Mouse (Mus musculus): ENCODE measurements around the gene Kat5. TPM values are rescaled to one million over a fixed set of nuclear protein-coding genes. Genes with fewer than 3 reads are reported as not detected.

Gene Kat5
- polyA plus RNA-seq, 1 experiment: 87.3 TPM

- peak; percentile 73; the same call in 1 of the 2 replicates for TF ChIP-seq POLR2A (IDR thresholded peaks at IDR 0.05; ENCODE audit: borderline replicate concordance, control insufficient read depth, low read depth, low read length)
- no peak for TF ChIP-seq CTCF (IDR thresholded peaks at IDR 0.05; ENCODE audit: control insufficient read depth, insufficient read depth, low read length)
- Histone ChIP-seq H3K27ac (ENCODE audit: control insufficient read depth, insufficient read depth, low read depth, low read length, poor library complexity) (peak within 1 kb of the TSS; percentile 93), H3K4me3 (replicated peaks; ENCODE audit: control insufficient read depth, low read depth, low read length) (peak within 1 kb of the TSS; percentile 89), H3K4me1 (ENCODE audit: control insufficient read depth, insufficient read depth, low read length) (no peaks in the 10 kb centered on the region; the same call in none of the 2 replicates)
- under 1% methylated on average over 109 of the region's 109 CpGs for WGBS
These were observed 27.3 kb upstream of the Kat5 start, which contains the start of gene Rela for GRCm38 (mm10) chr19:5637069-5638047. TSS of gene Rela (plus strand) at chr19:5637483.

DNA sequence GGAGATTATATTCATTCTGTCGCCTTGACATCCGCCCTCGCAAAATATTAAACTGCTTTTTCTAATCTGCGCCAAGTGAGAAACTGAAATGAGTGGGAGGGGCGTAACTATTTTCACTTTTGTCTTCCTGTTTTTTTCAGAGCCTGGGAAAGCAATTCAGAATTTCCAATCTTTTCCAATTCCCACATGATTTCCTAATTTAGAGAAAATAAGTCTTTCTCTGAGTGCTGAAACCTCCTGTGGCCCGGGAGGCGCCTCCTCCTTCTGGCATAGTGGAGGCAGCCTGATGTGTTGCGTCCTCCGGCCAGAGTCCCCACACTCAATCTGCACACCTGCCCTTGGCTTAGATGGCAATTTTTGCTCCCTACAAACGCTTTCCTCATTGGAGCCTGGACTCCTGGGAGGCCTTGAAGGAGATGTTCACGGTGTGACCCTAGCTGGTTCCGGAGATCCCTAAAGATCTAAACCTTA is 26.6 kb upstream of the Kat5 start:
- no peaks in the 10 kb centered on the region; the same call in none of the 2 replicates for H3K4me1 ChIP-seq (ENCODE audit: control insufficient read depth, insufficient read depth, low read length)
- 4% methylated on average over 12 of the region's 12 CpGs for WGBS
- TF ChIP-seq CTCF (IDR thresholded peaks at IDR 0.05; ENCODE audit: control insufficient read depth, insufficient read depth, low read length) (no peak), POLR2A (IDR thresholded peaks at IDR 0.05; ENCODE audit: borderline replicate concordance, control insufficient read depth, low read depth, low read length) (no peak)
- peak overlapping the region; percentile 89 for H3K4me3 ChIP-seq (replicated peaks; ENCODE audit: control insufficient read depth, low read depth, low read length)
- H3K27ac ChIP-seq (ENCODE audit: control insufficient read depth, insufficient read depth, low read depth, low read length, poor library complexity): peak overlapping the region; percentile 93

DNA sequence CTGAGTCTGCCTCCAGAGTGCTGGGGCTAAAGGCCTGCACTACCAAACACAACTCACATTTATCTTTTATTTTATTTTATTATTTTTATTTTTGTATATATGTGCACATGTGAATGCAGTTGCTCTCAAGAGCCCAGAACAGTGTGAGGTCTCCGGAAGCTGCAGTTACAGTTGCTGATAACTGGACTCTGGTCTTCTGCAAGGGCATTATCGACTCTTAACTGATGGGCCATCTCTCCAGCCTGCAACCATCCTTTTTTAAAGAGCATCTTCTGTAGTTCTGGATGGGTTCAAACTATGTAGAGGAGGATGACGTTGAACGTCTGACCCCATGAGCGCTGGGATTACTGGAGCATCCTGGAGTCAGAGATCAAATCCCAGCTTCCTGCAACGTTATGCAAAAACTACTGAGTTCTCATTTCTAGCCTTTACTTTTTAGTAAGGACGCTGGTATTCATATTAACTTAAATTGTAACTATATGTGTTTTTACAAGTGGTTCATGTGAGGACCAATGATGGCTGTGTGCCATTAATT is 26.1 kb upstream of the Kat5 start:
- H3K4me1 ChIP-seq (ENCODE audit: control insufficient read depth, insufficient read depth, low read length): no peaks in the 10 kb centered on the region; the same call in none of the 2 replicates
- no peak overlapping the region for H3K4me3 ChIP-seq (replicated peaks; ENCODE audit: control insufficient read depth, low read depth, low read length)
- WGBS: 37% methylated on average over 7 of the region's 7 CpGs
- no peak overlapping the region for H3K27ac ChIP-seq (ENCODE audit: control insufficient read depth, insufficient read depth, low read depth, low read length, poor library complexity)
- TF ChIP-seq CTCF (IDR thresholded peaks at IDR 0.05; ENCODE audit: control insufficient read depth, insufficient read depth, low read length) (no peak), POLR2A (IDR thresholded peaks at IDR 0.05; ENCODE audit: borderline replicate concordance, control insufficient read depth, low read depth, low read length) (no peak)

DNA sequence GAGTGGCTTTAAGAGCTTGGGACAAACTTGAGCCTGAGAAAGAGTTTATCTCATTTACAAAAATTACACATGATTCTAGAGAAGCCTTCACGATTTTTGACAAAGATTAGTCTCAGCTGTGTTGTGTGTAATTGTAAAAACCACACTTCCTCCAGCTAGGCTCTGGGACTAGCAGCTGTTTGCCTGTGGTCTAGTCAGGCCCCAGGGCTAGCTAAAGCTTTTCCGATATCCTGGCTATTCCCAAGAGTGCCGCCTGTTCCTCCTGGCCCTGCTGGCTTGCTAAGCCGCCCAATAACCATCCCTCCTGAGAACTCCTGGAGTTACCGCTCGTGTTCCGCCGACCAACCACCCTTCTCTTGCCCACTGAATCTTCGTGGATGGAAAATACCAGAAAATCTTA is 22.1 kb upstream of the Kat5 start:
- 67% methylated on average over 9 of the region's 9 CpGs for WGBS

GRCm38 (mm10) chr19:5629907-5630306 is 19.9 kb upstream of the Kat5 start:
- no peak for TF ChIP-seq CTCF (IDR thresholded peaks at IDR 0.05; ENCODE audit: control insufficient read depth, insufficient read depth, low read length)
- no peak for TF ChIP-seq POLR2A (IDR thresholded peaks at IDR 0.05; ENCODE audit: borderline replicate concordance, control insufficient read depth, low read depth, low read length)
- Histone ChIP-seq H3K4me1 (ENCODE audit: control insufficient read depth, insufficient read depth, low read length) (peaks cover 1% of the 10 kb centered on the region; the same call in 1 of the 2 replicates), H3K4me3 (replicated peaks; ENCODE audit: control insufficient read depth, low read depth, low read length) (no peak overlapping the region), H3K27ac (ENCODE audit: control insufficient read depth, insufficient read depth, low read depth, low read length, poor library complexity) (no peak overlapping the region)

More for the DNA sequence above, 22.1 kb upstream of the Kat5 start:
- H3K4me3 ChIP-seq (replicated peaks; ENCODE audit: control insufficient read depth, low read depth, low read length): no peak overlapping the region
- H3K27ac ChIP-seq (ENCODE audit: control insufficient read depth, insufficient read depth, low read depth, low read length, poor library complexity): no peak overlapping the region
- TF ChIP-seq CTCF (IDR thresholded peaks at IDR 0.05; ENCODE audit: control insufficient read depth, insufficient read depth, low read length) (no peak), POLR2A (IDR thresholded peaks at IDR 0.05; ENCODE audit: borderline replicate concordance, control insufficient read depth, low read depth, low read length) (no peak)
- no peaks in the 10 kb centered on the region for H3K4me1 ChIP-seq (ENCODE audit: control insufficient read depth, insufficient read depth, low read length)

DNA sequence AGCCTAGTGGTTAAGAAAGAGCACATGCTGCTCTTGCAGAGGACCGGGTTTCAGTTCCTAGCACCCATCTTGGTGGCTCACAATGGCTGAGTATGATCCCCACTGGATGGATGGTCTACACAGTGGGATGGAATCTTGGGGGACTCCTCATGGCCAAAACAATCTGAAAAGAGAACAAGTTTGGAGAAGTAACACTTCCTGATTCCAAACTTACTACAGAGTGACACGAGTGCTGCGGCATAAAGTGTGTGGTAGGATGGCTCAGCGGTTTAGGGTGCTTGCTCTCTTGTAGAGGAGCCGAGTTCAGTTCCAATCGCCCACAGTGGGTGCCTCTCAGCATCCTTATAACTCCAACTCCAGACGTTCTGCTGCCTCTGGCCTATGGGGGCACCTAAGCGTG is 15.3 kb upstream of the Kat5 start:
- Histone ChIP-seq H3K4me3 (replicated peaks; ENCODE audit: control insufficient read depth, low read depth, low read length) (no peak overlapping the region), H3K4me1 (ENCODE audit: control insufficient read depth, insufficient read depth, low read length) (peaks cover 3% of the 10 kb centered on the region; the same call in 1 of the 2 replicates), H3K27ac (ENCODE audit: control insufficient read depth, insufficient read depth, low read depth, low read length, poor library complexity) (no peak overlapping the region)
- TF ChIP-seq CTCF (IDR thresholded peaks at IDR 0.05; ENCODE audit: control insufficient read depth, insufficient read depth, low read length) (no peak), POLR2A (IDR thresholded peaks at IDR 0.05; ENCODE audit: borderline replicate concordance, control insufficient read depth, low read depth, low read length) (no peak)
- 49% methylated on average over 8 of the region's 8 CpGs for WGBS

DNA sequence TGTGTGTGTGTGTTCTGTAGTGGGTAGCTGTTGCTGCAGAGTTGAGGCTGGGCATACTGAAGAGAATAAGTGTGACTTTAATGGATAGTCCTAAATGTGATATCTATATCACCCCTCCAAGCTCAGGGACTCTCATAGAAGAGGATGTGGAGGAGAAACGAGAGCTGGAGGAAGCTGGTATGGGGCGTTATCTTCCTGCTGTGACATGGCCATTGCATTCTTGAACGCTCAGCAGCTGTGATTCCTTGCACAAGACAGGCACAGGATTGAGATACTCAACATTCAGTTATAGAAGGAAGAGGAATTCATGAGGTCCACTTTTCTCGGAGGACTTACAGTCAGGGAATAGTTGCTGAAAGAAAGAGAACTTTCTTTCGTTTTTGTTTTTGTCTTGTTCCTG is 11.8 kb upstream of the Kat5 start:
- Histone ChIP-seq H3K4me1 (ENCODE audit: control insufficient read depth, insufficient read depth, low read length) (peaks cover 3% of the 10 kb centered on the region; the same call in 1 of the 2 replicates), H3K4me3 (replicated peaks; ENCODE audit: control insufficient read depth, low read depth, low read length) (no peak overlapping the region), H3K27ac (ENCODE audit: control insufficient read depth, insufficient read depth, low read depth, low read length, poor library complexity) (no peak overlapping the region)
- no peak for TF ChIP-seq POLR2A (IDR thresholded peaks at IDR 0.05; ENCODE audit: borderline replicate concordance, control insufficient read depth, low read depth, low read length)
- TF ChIP-seq CTCF (IDR thresholded peaks at IDR 0.05; ENCODE audit: control insufficient read depth, insufficient read depth, low read length): no peak
- 26% methylated on average over 5 of the region's 5 CpGs for WGBS

DNA sequence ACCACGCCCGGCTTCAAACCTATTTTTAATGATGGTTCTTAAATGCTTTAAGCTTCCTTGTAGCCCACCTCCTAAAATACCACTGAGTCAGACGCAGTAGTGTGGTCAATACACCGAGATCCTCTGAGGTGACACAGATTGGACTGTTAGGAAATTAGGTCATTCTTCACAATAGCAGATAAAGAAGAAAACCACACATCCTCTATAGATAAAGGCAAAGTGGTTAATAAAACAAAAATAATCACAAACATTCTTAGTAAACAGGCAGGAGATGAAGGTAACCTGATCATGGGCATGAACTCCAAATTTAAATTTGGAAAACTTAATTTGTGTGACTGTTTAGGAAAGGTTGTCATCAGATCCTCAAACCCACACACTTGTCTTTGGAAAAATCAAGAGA is 10.0 kb upstream of the Kat5 start:
- 53% methylated on average over 4 of the region's 4 CpGs for WGBS
- no peak for TF ChIP-seq POLR2A (IDR thresholded peaks at IDR 0.05; ENCODE audit: borderline replicate concordance, control insufficient read depth, low read depth, low read length)
- TF ChIP-seq CTCF (IDR thresholded peaks at IDR 0.05; ENCODE audit: control insufficient read depth, insufficient read depth, low read length): no peak
- H3K4me3 ChIP-seq (replicated peaks; ENCODE audit: control insufficient read depth, low read depth, low read length): no peak overlapping the region
- H3K4me1 ChIP-seq (ENCODE audit: control insufficient read depth, insufficient read depth, low read length): peaks cover 2% of the 10 kb centered on the region; the same call in 1 of the 2 replicates
- no peak overlapping the region for H3K27ac ChIP-seq (ENCODE audit: control insufficient read depth, insufficient read depth, low read depth, low read length, poor library complexity)
